Comparison of ENCODE assay signal across 17 mouse cellular contexts in genomic region chr19:52199545-52200284, GRCm38 (mm10).
"Had no signal": no experiment of that assay in that cellular context is flagged by ENCODE, and none has a peak within 500 bp of the region (broad histone marks: within the 10 kb centered on the region; RNA-seq: fewer than 3 reads in every experiment).

No protein-coding gene starts in this region.

- H3K4me3 ChIP-seq: liver, embryonic 12.5 days; midbrain, embryonic 13.5 days; myocyte; neural tube, embryonic 13.5 days; neural tube, embryonic 15.5 days; stomach, embryonic 15.5 days had no signal

- H3K4me1 ChIP-seq: liver, embryonic 12.5 days; midbrain, embryonic 13.5 days; neural tube, embryonic 13.5 days; neural tube, embryonic 15.5 days; stomach, embryonic 15.5 days had no signal

- H3K9ac ChIP-seq: liver, embryonic 12.5 days; liver, embryonic 14.5 days; lung, embryonic 14.5 days; midbrain, embryonic 13.5 days; neural tube, embryonic 13.5 days; neural tube, embryonic 15.5 days; stomach, embryonic 15.5 days had no signal

- H3K27me3 ChIP-seq: liver, embryonic 12.5 days; neural tube, embryonic 13.5 days; neural tube, embryonic 15.5 days; stomach, embryonic 15.5 days had no signal

- H3K4me2 ChIP-seq: liver, embryonic 12.5 days; lung, embryonic 14.5 days; midbrain, embryonic 13.5 days; neural tube, embryonic 13.5 days; neural tube, embryonic 15.5 days; stomach, embryonic 15.5 days had no signal

- H3K27ac ChIP-seq: liver, embryonic 12.5 days; liver, embryonic 14.5 days; midbrain, embryonic 13.5 days; neural tube, embryonic 13.5 days; neural tube, embryonic 15.5 days; stomach, embryonic 15.5 days; stomach, postnatal 0 days had no signal

- H3K9me3 ChIP-seq: liver, embryonic 12.5 days; midbrain, embryonic 13.5 days; neural tube, embryonic 13.5 days; neural tube, embryonic 15.5 days; stomach, embryonic 15.5 days had no signal

- ATAC-seq: liver, embryonic 12.5 days; midbrain, embryonic 13.5 days had no signal

- DNase-seq: lung, adult 18-20 months; lung, embryonic 14.5 days; lung, postnatal 10 days; lung, postnatal 4 days; right cerebral cortex, adult 18-20 months; right cerebral cortex, postnatal 14 days; thymus, adult 2 months; thymus, postnatal 25 days; thymus, postnatal 4 days had no signal

- H3K36me3 ChIP-seq: liver, embryonic 12.5 days; midbrain, embryonic 13.5 days; neural tube, embryonic 13.5 days; neural tube, embryonic 15.5 days; stomach, embryonic 15.5 days had no signal
